Mouse (Mus musculus): Measurements from ENCODE around the gene Bmp8b.

GRCm38 (mm10) chr4:123160571-123160970 lies 55.6 kb downstream of the Bmp8b start:
- TF ChIP-seq CTCF (IDR thresholded peaks at IDR 0.05; ENCODE audit: low read depth, low read length) (no peak), GATA2 (IDR thresholded peaks at IDR 0.05; ENCODE audit: borderline replicate concordance, low read depth, low read length) (no peak), TAL1 (conservative IDR thresholded peaks at IDR 0.05; ENCODE audit: low read depth, low read length) (no peak), POLR2AphosphoS5 (IDR thresholded peaks at IDR 0.05; ENCODE audit: insufficient replicate concordance, low read depth, low read length) (no peak)
